Mouse (Mus musculus): ENCODE results near the gene Itga8. TPM values are rescaled to one million over a fixed set of nuclear protein-coding genes. Genes with fewer than 3 reads are reported as not detected.

Itga8 gene
- polyA plus RNA-seq, 1 experiment from 2014 or later, result 2.4 TPM

DNA sequence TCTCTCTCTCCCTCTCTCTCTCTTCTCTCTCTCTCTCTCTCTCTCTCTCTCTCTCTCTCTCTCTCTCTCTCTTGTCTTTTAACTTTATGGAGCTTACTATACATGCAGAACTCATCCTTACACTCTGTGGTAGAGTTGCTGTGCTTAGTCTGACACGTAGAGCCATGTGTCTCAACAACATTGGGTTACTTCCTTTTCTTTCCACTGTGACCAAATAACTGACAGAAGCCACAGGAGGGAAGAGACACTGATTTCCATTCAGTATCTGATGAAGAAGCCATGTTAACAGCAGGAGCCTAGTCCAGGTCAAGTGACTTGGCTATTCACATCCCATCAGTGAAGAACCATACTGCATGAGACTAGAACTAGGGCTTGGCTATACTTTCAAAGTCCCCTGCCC, 21.1 kb downstream of the Itga8 start:
- H3K4me1 ChIP-seq (ENCODE audit: control insufficient read depth, insufficient read depth, low read length), result no peaks in the 10 kb centered on the region
- H3K4me3 ChIP-seq (ENCODE audit: low read depth, low read length), result no peak overlapping the region
- no peaks in the 10 kb centered on the region for H3K36me3 ChIP-seq (ENCODE audit: control insufficient read depth, insufficient read depth, low read length)
- H3K27ac ChIP-seq (ENCODE audit: low read depth, low read length), result no peak overlapping the region
- no peak overlapping the region for H3K4me2 ChIP-seq (ENCODE audit: low read depth, low read length)
- no peak overlapping the region for H3K9ac ChIP-seq (replicated peaks; ENCODE audit: low read depth, low read length)
- WGBS, result 52% methylated on average over 1 of the region's 1 CpGs
- no peaks in the 10 kb centered on the region for H3K27me3 ChIP-seq (ENCODE audit: control insufficient read depth, insufficient read depth, low read length)
- ATAC-seq (ENCODE audit: low read depth), result no peak
- H3K9me3 ChIP-seq (ENCODE audit: control insufficient read depth, low read length), result no peaks in the 10 kb centered on the region

DNA sequence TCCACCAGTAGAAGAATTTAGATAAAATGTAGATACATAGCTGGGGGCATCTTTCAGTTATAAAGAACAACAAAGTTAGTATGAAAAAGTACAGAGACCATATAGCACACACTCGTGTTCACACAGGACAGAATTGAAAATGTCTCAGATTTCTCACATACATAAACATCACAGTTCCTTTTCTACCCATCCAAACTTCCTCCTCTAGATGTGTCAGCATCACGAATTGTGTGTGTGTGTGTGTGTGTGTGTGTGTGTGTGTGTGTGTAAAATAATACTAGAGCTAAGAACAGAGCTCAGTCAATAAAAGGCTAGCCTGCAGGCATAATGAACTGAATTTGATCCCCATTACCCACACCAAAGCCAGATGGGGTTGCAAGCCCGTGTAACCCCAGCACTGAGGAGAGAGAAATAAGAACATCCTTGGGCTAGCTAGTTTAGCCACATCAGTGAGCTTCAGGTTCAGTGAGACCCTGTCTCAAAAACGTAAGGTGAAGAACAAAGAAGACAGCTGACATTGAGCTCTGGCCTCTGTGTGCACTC, 22.6 kb downstream of the Itga8 start:
- H3K4me1 ChIP-seq (ENCODE audit: control insufficient read depth, insufficient read depth, low read length), result no peaks in the 10 kb centered on the region
- ATAC-seq (ENCODE audit: low read depth), result no peak
- no peak overlapping the region for H3K9ac ChIP-seq (replicated peaks; ENCODE audit: low read depth, low read length)
- H3K4me3 ChIP-seq (ENCODE audit: low read depth, low read length), result no peak overlapping the region
- no peaks in the 10 kb centered on the region for H3K27me3 ChIP-seq (ENCODE audit: control insufficient read depth, insufficient read depth, low read length)
- H3K4me2 ChIP-seq (ENCODE audit: low read depth, low read length), result no peak overlapping the region
- H3K9me3 ChIP-seq (ENCODE audit: control insufficient read depth, low read length), result no peaks in the 10 kb centered on the region
- WGBS, result 55% methylated on average over 4 of the region's 4 CpGs
- no peak overlapping the region for H3K27ac ChIP-seq (ENCODE audit: low read depth, low read length)
- no peaks in the 10 kb centered on the region for H3K36me3 ChIP-seq (ENCODE audit: control insufficient read depth, insufficient read depth, low read length)

DNA sequence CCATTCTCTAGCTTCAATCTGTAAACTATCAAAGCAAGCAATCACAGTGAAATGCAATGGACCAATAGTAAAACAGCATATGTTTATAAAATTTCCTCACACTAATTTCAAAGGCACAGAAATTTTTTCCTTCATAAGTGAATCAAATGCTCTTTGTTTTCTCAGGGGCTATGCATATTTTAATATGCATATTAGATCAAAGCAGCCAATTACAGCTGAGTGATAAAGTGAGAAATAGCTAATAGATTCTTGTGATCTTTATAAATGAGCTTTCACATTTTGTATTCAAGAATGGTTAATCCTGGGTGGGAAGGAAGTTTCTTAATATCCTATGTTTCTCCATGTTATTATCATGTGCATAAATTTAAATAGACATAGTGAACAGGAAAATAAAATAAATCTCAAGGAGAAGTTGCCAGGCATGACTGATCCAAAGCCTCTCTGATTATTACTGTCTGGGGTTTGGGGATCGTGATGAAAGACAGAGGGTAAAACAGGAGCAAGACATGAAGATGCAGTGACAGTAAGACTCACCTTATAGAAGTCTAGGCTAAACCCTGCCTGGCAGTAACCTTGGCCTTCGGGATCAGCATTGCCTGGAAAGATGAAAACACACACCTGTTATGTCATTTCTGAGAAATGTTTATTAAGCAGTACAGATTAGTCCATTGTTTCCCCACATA, 44.9 kb downstream of the Itga8 start:
- no peaks in the 10 kb centered on the region for H3K36me3 ChIP-seq (ENCODE audit: control insufficient read depth, insufficient read depth, low read length)
- H3K9ac ChIP-seq (replicated peaks; ENCODE audit: low read depth, low read length), result no peak overlapping the region
- H3K9me3 ChIP-seq (ENCODE audit: control insufficient read depth, low read length), result no peaks in the 10 kb centered on the region
- no peak for ATAC-seq (ENCODE audit: low read depth)
- no peaks in the 10 kb centered on the region for H3K27me3 ChIP-seq (ENCODE audit: control insufficient read depth, insufficient read depth, low read length)
- no peaks in the 10 kb centered on the region for H3K4me1 ChIP-seq (ENCODE audit: control insufficient read depth, insufficient read depth, low read length)
- no peak overlapping the region for H3K4me3 ChIP-seq (ENCODE audit: low read depth, low read length)
- 86% methylated on average over 2 of the region's 2 CpGs for whole genome bisulfite sequencing
- H3K4me2 ChIP-seq (ENCODE audit: low read depth, low read length), result no peak overlapping the region
- H3K27ac ChIP-seq (ENCODE audit: low read depth, low read length), result no peak overlapping the region

- no peaks in the 10 kb centered on the region for H3K27me3 ChIP-seq (ENCODE audit: control insufficient read depth, insufficient read depth, low read length)
- H3K9ac ChIP-seq (replicated peaks; ENCODE audit: low read depth, low read length), result no peak overlapping the region
- no peaks in the 10 kb centered on the region for H3K36me3 ChIP-seq (ENCODE audit: control insufficient read depth, insufficient read depth, low read length)
- no peak overlapping the region for H3K4me3 ChIP-seq (ENCODE audit: low read depth, low read length)
- no peak overlapping the region for H3K27ac ChIP-seq (ENCODE audit: low read depth, low read length)
- no peaks in the 10 kb centered on the region for H3K9me3 ChIP-seq (ENCODE audit: control insufficient read depth, low read length)
- 66% methylated on average over 2 of the region's 2 CpGs for WGBS
- ATAC-seq (ENCODE audit: low read depth), result no peak
- no peaks in the 10 kb centered on the region for H3K4me1 ChIP-seq (ENCODE audit: control insufficient read depth, insufficient read depth, low read length)
- no peak overlapping the region for H3K4me2 ChIP-seq (ENCODE audit: low read depth, low read length)
These were observed 45.8 kb downstream of the Itga8 start for GRCm38 (mm10) chr2:12255901-12256300.

DNA sequence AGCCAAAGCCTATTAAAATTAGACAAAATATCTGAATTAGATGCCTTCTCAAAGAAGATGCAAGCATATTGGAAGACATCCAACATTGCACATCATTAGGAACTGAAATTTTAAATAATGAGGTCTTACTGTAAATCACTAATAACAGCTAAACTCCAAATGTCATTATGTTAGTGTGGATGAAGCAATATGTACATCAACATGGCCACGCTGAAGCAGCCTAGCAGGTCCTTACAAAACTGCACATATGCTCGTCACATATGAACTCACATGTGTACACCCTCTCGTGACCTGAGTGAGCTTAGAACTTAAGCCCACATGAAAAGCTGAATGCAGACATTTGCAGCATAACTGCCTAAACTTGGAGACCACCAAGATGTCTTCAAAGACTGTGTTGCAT, 66.4 kb downstream of the Itga8 start:
- ATAC-seq (ENCODE audit: low read depth), result no peak
- Histone ChIP-seq H3K4me3 (ENCODE audit: low read depth, low read length) (no peak overlapping the region), H3K4me1 (ENCODE audit: control insufficient read depth, insufficient read depth, low read length) (no peaks in the 10 kb centered on the region), H3K9me3 (ENCODE audit: control insufficient read depth, low read length) (no peaks in the 10 kb centered on the region), H3K36me3 (ENCODE audit: control insufficient read depth, insufficient read depth, low read length) (no peaks in the 10 kb centered on the region), H3K4me2 (ENCODE audit: low read depth, low read length) (no peak overlapping the region), H3K27ac (ENCODE audit: low read depth, low read length) (no peak overlapping the region), H3K27me3 (ENCODE audit: control insufficient read depth, insufficient read depth, low read length) (no peaks in the 10 kb centered on the region), H3K9ac (replicated peaks; ENCODE audit: low read depth, low read length) (no peak overlapping the region)
- 90% methylated on average over 3 of the region's 3 CpGs for WGBS

- Histone ChIP-seq H3K36me3 (ENCODE audit: control insufficient read depth, insufficient read depth, low read length) (no peaks in the 10 kb centered on the region), H3K9me3 (ENCODE audit: control insufficient read depth, low read length) (no peaks in the 10 kb centered on the region), H3K4me1 (ENCODE audit: control insufficient read depth, insufficient read depth, low read length) (no peaks in the 10 kb centered on the region), H3K27me3 (ENCODE audit: control insufficient read depth, insufficient read depth, low read length) (no peaks in the 10 kb centered on the region), H3K4me2 (ENCODE audit: low read depth, low read length) (no peak overlapping the region), H3K9ac (replicated peaks; ENCODE audit: low read depth, low read length) (no peak overlapping the region), H3K27ac (ENCODE audit: low read depth, low read length) (no peak overlapping the region), H3K4me3 (ENCODE audit: low read depth, low read length) (no peak overlapping the region)
- ATAC-seq (ENCODE audit: low read depth), result no peak
- 88% methylated on average over 2 of the region's 2 CpGs for WGBS
These were observed 72.0 kb downstream of the Itga8 start for GRCm38 (mm10) chr2:12229721-12230120.

DNA sequence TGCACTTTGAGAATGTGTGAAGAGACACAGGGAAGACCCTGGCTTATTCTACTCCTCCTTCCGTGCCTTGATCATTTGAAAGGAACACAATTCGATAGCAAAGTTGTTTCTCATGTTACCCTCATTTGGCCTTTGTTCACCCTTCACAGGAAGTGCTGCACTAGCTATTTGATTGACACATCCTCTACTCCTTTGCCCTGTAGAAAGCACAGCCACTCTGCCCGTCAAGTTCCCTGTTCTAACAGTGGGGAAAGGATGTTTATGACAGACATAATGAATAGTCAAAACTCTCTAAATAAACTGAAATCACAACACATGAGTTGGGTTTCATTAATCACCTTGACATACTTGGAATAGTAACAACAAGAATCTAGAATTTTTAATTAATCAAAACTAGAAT, 73.4 kb downstream of the Itga8 start:
- no peaks in the 10 kb centered on the region for H3K36me3 ChIP-seq (ENCODE audit: control insufficient read depth, insufficient read depth, low read length)
- WGBS, result 76% methylated on average over 3 of the region's 3 CpGs
- H3K27ac ChIP-seq (ENCODE audit: low read depth, low read length), result no peak overlapping the region
- no peak overlapping the region for H3K4me2 ChIP-seq (ENCODE audit: low read depth, low read length)
- no peak overlapping the region for H3K4me3 ChIP-seq (ENCODE audit: low read depth, low read length)
- no peaks in the 10 kb centered on the region for H3K9me3 ChIP-seq (ENCODE audit: control insufficient read depth, low read length)
- no peak for ATAC-seq (ENCODE audit: low read depth)
- no peak overlapping the region for H3K9ac ChIP-seq (replicated peaks; ENCODE audit: low read depth, low read length)
- H3K4me1 ChIP-seq (ENCODE audit: control insufficient read depth, insufficient read depth, low read length), result no peaks in the 10 kb centered on the region
- no peaks in the 10 kb centered on the region for H3K27me3 ChIP-seq (ENCODE audit: control insufficient read depth, insufficient read depth, low read length)

DNA sequence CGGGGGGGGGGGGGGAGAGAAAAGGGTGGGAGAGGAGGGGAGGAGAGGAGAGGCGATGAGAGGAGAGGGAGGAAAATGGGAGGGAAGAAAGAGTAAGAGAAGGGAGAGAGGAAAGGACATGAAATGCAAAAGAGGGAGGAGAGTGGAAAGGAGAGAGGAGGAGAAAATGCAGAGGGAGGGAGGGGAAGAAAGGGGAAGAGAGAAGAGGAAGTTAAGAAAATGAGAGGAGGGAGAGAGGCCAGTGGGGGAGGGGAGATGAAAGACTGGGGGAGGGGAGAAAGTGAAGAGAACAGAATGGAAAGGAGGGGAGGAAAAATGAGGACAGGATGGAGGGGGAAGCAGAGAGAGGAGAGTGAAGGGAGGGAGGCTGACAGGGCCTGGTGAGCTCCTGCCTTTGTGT, 74.5 kb downstream of the Itga8 start:
- Histone ChIP-seq H3K27me3 (ENCODE audit: control insufficient read depth, insufficient read depth, low read length) (no peaks in the 10 kb centered on the region), H3K9ac (replicated peaks; ENCODE audit: low read depth, low read length) (no peak overlapping the region), H3K4me2 (ENCODE audit: low read depth, low read length) (no peak overlapping the region), H3K27ac (ENCODE audit: low read depth, low read length) (no peak overlapping the region), H3K9me3 (ENCODE audit: control insufficient read depth, low read length) (no peaks in the 10 kb centered on the region), H3K4me1 (ENCODE audit: control insufficient read depth, insufficient read depth, low read length) (no peaks in the 10 kb centered on the region), H3K36me3 (ENCODE audit: control insufficient read depth, insufficient read depth, low read length) (no peaks in the 10 kb centered on the region), H3K4me3 (ENCODE audit: low read depth, low read length) (no peak overlapping the region)
- ATAC-seq (ENCODE audit: low read depth), result no peak
- WGBS, result 50% methylated on average over 2 of the region's 2 CpGs

GRCm38 (mm10) chr2:12226367-12226766, 75.4 kb downstream of the Itga8 start:
- Histone ChIP-seq H3K4me1 (ENCODE audit: control insufficient read depth, insufficient read depth, low read length) (no peaks in the 10 kb centered on the region), H3K36me3 (ENCODE audit: control insufficient read depth, insufficient read depth, low read length) (no peaks in the 10 kb centered on the region), H3K9ac (replicated peaks; ENCODE audit: low read depth, low read length) (no peak overlapping the region), H3K4me3 (ENCODE audit: low read depth, low read length) (no peak overlapping the region), H3K9me3 (ENCODE audit: control insufficient read depth, low read length) (no peaks in the 10 kb centered on the region), H3K27ac (ENCODE audit: low read depth, low read length) (no peak overlapping the region), H3K4me2 (ENCODE audit: low read depth, low read length) (no peak overlapping the region), H3K27me3 (ENCODE audit: control insufficient read depth, insufficient read depth, low read length) (no peaks in the 10 kb centered on the region)
- no peak for ATAC-seq (ENCODE audit: low read depth)
- 93% methylated on average over 1 of the region's 1 CpGs for WGBS

All from neural tube, embryonic 14.5 days (tissue).